Mouse (Mus musculus): ENCODE measurements around the gene Hmbs. TPM values are rescaled to one million over a fixed set of nuclear protein-coding genes. Genes with fewer than 3 reads are reported as not detected.
"Not testable (repeated sequence)": the region's sequence is repeated elsewhere in the genome, so short reads cannot be mapped to it uniquely, and the experiment has no call there.

Hmbs gene
- polyA plus RNA-seq, 1 experiment: 27.7 TPM

DNA sequence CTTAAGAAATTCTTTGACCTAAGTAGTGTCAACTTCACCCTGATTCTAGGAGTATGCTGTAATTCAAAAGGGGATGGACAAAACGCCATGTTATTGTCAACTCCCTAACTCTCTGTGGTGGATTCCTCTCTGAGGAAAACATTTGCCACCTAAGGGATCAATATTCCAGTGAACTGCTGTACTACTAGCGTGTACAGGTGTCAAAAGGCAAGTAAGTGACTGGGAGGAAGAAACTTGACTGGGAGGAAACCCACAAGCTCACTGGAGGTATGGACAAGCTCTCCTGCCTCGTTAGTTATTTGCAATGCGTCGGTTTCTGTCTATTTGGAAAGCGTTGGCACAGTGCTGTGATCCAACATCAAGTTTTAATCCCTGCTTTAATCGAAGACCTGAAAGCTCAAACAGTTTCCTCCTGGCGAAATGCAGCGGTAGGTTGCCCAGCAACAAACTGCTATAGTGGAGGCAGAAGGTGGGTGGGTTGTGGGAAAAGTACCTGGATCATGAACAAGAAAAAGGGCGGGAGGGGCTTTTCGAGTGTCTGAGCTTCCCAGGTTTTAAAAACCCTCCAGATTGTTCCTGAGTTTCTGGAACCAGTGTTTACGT, 18.2 kb downstream of the Hmbs start, which contains the start of gene Dpagt1:
Gene Dpagt1, plus strand, starts transcription at position 252 of the 603 bp plus-strand sequence.
- H3K4me1 ChIP-seq (ENCODE audit: control insufficient read depth, insufficient read depth, low read length): peaks cover 8% of the 10 kb centered on the region; the same call in 1 of the 2 replicates
- no peak for DNase-seq
- TF ChIP-seq POLR2A (IDR thresholded peaks at IDR 0.05; ENCODE audit: borderline replicate concordance, extremely low read depth, low read depth, low read length) (no peak), CTCF (IDR thresholded peaks at IDR 0.05; ENCODE audit: insufficient read depth, low read length) (no peak)
- WGBS: 2% methylated on average over 12 of the region's 12 CpGs
- H3K4me3 ChIP-seq (replicated peaks; ENCODE audit: extremely low read depth, low read depth, low read length): peak within 1 kb of the TSS; percentile 82

DNA sequence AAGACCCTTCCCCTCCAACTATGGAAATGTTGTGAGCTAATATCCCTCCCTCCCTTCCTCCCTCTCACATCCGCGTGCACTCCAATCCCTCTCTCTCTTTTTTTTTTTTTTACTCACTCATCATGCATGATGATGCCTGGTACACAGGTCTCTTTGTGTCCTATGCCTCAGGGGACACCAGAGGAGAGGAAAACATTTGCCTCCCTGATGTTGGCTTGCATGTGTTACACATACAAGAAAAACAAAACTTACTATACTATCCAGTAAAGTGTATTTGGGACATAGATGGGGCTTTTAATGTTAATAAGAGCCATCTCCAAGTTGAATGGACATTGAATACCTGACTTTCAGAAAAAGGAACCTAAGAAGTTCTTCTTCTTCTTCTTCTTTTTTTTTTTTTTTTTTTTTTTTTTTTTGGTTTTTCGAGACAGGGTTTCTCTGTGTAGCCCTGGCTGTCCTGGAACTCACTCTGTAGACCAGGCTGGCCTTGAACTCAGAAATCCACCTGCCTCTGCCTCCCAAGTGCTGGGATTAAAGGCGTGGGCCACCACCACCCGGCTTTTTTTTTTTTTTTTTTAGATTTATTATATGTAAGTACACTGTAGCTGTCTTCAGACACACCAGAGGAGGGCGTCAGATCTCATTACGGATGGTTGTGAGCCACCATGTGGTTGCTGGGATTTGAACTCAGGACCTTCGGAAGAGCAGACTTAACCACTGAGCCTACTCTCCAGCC, 18.8 kb downstream of the Hmbs start:
- WGBS: 63% methylated on average over 7 of the region's 8 CpGs
- not testable (repeated sequence) for H3K4me3 ChIP-seq (replicated peaks; ENCODE audit: extremely low read depth, low read depth, low read length)
- H3K4me1 ChIP-seq (ENCODE audit: control insufficient read depth, insufficient read depth, low read length): peaks cover 12% of the 10 kb centered on the region; the same call in 1 of the 2 replicates

DNA sequence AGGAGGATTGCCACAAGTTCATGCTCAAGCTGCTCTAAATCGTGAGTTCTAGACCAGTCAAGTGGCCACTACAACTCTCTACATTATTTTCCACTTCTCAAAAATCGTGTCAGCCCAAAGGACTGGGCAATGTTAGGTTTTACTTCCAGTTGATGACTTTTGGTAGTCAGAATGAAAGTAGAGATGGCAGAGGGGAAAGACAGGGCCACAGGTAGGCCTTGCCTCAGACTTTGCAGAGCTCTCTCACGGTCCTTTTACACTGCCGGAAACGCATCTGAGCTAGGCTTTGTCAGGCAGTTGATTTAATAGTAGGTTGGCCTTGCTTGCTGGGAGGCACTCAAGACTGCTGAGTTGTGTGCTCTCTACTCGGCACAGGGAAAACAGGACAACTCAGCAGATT, 19.9 kb downstream of the Hmbs start:
- Histone ChIP-seq H3K4me1 (ENCODE audit: control insufficient read depth, insufficient read depth, low read length) (peaks cover 12% of the 10 kb centered on the region; the same call in 1 of the 2 replicates), H3K4me3 (replicated peaks; ENCODE audit: extremely low read depth, low read depth, low read length) (no peak overlapping the region)
- DNase-seq: no peak
- 77% methylated on average over 6 of the region's 6 CpGs for WGBS
- no peak for TF ChIP-seq POLR2A (IDR thresholded peaks at IDR 0.05; ENCODE audit: borderline replicate concordance, extremely low read depth, low read depth, low read length)
- TF ChIP-seq CTCF (IDR thresholded peaks at IDR 0.05; ENCODE audit: insufficient read depth, low read length): no peak

More for the DNA sequence above, 18.8 kb downstream of the Hmbs start:
- not testable (repeated sequence) for DNase-seq

DNA sequence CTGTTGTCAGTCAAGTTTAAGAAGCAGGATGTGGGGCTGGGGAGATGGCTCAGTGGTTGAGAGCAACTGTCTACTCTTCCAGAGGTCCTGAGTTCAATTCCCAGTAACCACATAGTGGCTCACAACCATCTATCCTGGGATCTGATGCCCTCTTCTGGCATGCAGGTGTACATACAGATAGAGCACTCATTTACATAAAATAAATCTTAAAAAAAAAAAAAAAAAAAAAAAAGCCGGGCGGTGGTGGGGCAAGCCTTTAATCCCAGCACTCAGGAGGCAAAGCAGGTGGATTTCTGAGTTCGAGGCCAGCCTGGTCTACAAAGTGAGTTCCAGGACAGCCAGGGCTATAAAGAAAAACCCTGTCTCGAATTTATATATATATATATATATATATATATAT, 20.4 kb downstream of the Hmbs start:
- not testable (repeated sequence) for H3K4me3 ChIP-seq (replicated peaks; ENCODE audit: extremely low read depth, low read depth, low read length); DNase-seq
- WGBS: 70% methylated on average over 4 of the region's 4 CpGs
- peaks cover 14% of the 10 kb centered on the region for H3K4me1 ChIP-seq (ENCODE audit: control insufficient read depth, insufficient read depth, low read length)

DNA sequence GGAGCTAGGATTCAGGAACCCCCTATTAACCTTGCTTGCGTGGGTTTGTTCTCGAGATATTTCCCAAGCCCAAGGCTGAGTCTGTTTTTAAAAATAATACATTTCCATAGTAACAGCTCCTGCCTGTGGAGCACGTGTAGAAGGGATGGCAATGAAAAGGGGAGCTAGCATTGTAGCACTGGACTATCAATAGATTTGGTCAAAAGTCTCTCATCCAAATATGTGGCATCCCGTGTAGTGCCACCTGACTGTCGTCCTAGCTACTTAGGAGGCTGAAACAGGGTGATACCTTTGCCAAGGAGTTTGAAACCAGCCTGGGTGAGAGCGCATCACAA, 23.3 kb downstream of the Hmbs start:
- 17% methylated on average over 6 of the region's 6 CpGs for WGBS
- TF ChIP-seq CTCF (IDR thresholded peaks at IDR 0.05; ENCODE audit: insufficient read depth, low read length) (no peak), POLR2A (IDR thresholded peaks at IDR 0.05; ENCODE audit: borderline replicate concordance, extremely low read depth, low read depth, low read length) (no peak)
- peaks cover 16% of the 10 kb centered on the region for H3K4me1 ChIP-seq (ENCODE audit: control insufficient read depth, insufficient read depth, low read length)
- H3K4me3 ChIP-seq (replicated peaks; ENCODE audit: extremely low read depth, low read depth, low read length): peak overlapping the region; percentile 35
- DNase-seq: no peak

DNA sequence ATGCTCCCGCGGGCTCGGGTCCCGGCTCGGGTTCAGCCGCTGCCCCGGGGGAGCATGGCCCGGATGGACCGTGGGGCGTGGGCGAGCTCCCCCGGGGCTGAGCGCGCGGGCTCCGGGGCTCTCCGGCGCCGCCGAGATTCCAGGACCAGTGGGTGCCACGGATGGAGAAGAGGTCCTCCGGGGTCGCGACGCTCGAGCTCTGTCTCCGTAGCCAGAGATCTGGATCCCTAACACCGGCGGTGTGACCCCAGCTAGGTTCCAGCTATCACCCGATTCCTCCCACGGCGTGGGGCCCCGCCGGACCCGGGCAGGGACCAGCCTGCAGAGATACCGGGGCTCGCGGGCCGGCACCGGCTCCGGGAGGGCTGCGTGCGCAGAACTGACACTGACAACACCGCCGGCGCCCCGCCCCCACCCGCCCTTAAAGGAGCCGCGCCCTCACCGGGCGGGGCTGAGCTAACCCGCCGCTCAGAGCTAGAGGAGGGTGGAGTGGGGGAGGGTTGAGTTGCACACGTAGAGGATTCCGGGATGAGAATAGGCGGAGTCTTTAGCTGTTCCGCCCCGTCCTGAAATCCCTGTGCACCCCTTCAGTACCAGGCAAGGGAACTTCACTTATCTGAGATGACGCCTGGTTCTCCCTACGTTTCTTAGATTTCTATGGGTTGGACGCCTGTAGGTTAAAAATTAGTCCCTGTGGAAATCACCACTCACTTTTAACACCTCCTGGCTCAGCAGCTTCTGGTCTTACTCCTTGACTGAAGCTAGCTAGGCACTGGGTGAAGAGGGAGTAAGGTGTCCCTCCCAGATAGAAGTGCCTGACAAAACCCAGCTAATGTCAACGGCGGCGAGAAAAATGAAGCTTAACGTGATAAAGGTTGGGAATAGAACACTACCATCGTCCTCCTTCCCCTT, 23.9 kb downstream of the Hmbs start, which contains the start of gene C2cd2l:
Gene C2cd2l, minus strand, starts transcription at position 399 of the 912 bp plus-strand sequence.
- H3K4me3 ChIP-seq (replicated peaks; ENCODE audit: extremely low read depth, low read depth, low read length): peak within 1 kb of the TSS; percentile 88
- WGBS: under 1% methylated on average over 67 of the region's 67 CpGs
- peak; percentile 83 for DNase-seq
- TF ChIP-seq POLR2A (IDR thresholded peaks at IDR 0.05; ENCODE audit: borderline replicate concordance, extremely low read depth, low read depth, low read length) (peak; percentile 45; the same call in 1 of the 2 replicates), CTCF (IDR thresholded peaks at IDR 0.05; ENCODE audit: insufficient read depth, low read length) (no peak)
- peaks cover 16% of the 10 kb centered on the region for H3K4me1 ChIP-seq (ENCODE audit: control insufficient read depth, insufficient read depth, low read length)

DNA sequence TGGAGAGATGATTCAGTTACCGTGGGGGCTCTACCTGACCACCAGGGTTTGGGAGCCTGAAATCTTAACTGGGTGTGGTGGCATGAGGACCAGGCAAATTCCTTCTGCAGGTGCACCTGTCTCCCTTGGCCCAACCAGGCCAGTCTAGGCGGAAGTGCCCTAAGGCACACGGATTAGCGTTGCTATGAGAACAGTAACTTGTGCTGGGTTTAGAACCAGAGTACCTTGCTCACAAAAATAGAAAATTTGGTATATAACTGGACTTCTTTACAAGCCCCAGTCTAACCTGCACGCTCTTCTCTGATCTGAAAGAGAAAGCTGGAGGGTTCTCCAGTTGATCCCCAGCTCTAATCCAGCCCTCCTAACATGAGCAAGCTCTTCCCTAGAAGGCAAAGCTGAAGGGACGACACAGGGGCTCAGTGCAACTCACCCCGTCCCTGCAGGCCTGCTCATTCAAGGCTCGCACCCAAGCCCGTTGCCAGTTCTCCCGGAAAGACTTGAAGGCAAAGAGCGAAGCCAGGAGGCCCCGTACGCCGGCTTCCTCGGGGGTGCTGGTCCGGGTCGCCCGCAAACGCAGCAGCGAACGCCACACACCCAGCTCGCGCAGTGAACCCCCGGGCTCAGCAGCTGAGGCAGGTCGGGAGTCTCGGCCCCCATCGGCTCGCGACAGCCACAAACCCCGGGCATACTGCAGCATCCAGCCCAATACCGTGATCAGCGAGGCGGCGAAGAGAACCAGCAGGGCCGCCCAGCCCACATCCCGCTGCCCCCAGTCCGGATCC, 24.7 kb downstream of the Hmbs start:
- Histone ChIP-seq H3K4me3 (replicated peaks; ENCODE audit: extremely low read depth, low read depth, low read length) (peak overlapping the region; percentile 88), H3K4me1 (ENCODE audit: control insufficient read depth, insufficient read depth, low read length) (peaks cover 16% of the 10 kb centered on the region)
- 2% methylated on average over 37 of the region's 37 CpGs for WGBS
- TF ChIP-seq POLR2A (IDR thresholded peaks at IDR 0.05; ENCODE audit: borderline replicate concordance, extremely low read depth, low read depth, low read length): no peak
- no peak for TF ChIP-seq CTCF (IDR thresholded peaks at IDR 0.05; ENCODE audit: insufficient read depth, low read length)
- DNase-seq: peak; percentile 47

DNA sequence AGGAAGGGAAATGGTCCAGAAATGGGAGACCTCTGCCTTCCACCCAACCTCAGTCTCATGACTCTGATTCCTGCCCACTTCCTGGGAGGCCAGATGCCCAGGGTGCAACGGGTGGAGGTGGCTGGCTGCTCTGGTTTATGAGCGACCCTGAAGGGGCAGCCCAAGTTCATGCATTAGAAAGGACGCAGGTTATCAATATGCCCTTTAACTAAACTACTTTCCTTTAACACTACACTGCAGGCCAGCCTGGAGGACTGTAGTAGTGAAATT, 25.3 kb downstream of the Hmbs start:
- no peak for TF ChIP-seq POLR2A (IDR thresholded peaks at IDR 0.05; ENCODE audit: borderline replicate concordance, extremely low read depth, low read depth, low read length)
- no peak for TF ChIP-seq CTCF (IDR thresholded peaks at IDR 0.05; ENCODE audit: insufficient read depth, low read length)
- peak overlapping the region; percentile 26 for H3K4me3 ChIP-seq (replicated peaks; ENCODE audit: extremely low read depth, low read depth, low read length)
- no peak for DNase-seq
- WGBS: 18% methylated on average over 3 of the region's 3 CpGs
- H3K4me1 ChIP-seq (ENCODE audit: control insufficient read depth, insufficient read depth, low read length): peaks cover 16% of the 10 kb centered on the region
